Mouse (Mus musculus) layer of hippocampus, adult 11-12 months (tissue): ENCODE results near the gene Pabpn1l.

Source experiments
- DNase-seq: peaks from one replicate; pipeline ENCODE4 v3.0.0; 2022; ENCODE audit warnings: low spot score

Gene Pabpn1l

DNA sequence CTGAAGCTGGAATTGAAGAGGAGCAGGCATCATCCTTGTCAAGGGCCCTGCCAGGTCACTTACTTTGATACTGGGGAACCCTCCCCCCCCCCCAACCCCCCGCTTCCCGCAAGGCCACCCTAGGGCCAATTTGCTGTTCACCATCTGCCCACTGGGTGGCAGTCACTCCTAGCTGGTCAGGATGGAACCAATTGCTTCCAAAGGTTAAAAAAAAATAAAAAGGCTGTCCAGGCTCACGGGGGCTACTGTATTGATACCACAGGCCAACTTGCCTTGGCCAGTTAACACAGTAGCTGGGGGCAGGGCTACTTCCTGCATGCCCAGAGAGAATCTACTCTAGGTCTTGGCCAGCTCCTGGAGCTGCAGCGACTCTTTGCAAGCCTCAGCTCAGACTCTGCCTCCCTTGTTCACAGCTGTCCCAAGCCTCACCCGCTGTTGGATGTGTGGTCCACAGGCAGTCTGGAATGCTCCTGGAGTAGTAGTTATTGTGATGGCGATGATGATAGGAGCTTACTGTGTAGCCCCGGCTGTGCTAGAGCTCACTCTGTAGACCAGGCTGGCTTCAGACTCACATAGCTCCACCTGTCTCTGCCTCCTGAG, 4.5 kb downstream of the Pabpn1l start:
- peak; percentile 81 for DNase-seq

DNA sequence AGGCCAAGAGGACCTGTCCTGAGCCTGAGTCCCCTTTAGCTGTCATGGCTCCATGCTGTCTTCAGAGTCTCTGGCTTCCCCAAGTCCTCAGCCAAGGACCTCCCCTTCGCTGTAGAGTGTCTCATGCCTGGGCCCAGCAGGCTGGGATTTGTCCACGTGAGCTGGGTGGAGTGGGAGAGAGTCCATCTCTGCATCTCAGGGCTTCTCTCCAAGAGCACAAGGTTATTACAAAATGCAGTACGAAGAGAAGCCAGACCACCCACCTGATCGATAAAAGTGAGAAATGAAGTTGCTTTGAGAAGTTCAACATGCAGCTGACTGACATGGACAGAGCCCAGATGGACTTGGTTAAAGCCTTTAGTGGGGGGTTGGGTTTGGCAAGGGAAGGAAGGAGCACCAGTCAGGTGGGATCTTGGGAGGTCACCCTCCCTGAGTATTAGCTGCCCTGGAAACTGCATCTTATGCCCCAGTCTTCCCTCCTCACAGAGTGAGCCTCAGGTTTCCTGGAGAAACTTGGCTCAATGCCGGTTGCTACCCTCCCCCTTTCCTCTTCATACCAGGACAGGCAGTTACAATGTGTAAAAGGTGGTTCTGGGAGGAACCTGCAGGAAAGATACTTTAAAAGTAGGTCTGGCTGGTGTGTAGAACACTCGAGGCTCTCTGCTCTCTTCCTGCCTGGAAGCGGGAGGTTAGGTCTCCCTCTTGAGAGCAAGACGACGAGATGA, 6.2 kb downstream of the Pabpn1l start:
- DNase-seq: no peak

GRCm38 (mm10) chr8:122611295-122612133, 11.0 kb downstream of the Pabpn1l start, which contains the start of the genes Galns and Trappc2l:
Gene Galns (minus strand): TSS chr8:122611463.
Gene Trappc2l (plus strand): TSS chr8:122611640.
- peak; percentile 97 for DNase-seq

DNA sequence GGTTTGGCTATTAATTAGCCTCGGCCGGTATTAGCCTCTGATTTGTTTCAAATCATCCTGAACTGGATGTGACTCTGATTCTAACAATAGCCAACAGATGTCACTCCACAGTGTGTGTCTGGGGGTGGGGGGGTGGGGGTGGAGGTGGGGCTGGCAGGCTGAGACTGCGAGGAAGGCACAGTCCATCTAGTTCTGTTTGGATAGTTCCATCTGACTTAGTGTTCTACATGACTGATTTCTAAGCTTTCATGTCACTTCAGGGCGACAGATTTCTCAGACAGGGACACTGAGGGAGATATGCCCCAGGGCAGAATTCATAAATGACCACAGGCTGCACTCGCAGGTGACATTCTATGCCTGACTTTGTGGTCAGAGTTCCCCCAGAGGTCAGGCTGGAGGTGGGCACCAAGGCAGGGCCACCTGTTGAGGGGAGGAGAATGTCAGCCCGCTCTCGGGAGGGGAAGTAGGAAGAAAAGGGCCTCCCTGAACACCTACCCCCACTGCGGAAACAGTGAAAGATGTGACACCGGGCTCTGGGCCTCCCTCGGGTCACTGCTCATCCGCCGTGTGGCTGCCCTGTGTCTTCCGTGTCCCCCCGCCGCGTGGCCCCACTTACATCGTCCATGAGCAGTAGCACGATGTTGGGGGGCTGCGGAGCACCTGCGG, 11.8 kb downstream of the Pabpn1l start:
- DNase-seq: no peak

DNA sequence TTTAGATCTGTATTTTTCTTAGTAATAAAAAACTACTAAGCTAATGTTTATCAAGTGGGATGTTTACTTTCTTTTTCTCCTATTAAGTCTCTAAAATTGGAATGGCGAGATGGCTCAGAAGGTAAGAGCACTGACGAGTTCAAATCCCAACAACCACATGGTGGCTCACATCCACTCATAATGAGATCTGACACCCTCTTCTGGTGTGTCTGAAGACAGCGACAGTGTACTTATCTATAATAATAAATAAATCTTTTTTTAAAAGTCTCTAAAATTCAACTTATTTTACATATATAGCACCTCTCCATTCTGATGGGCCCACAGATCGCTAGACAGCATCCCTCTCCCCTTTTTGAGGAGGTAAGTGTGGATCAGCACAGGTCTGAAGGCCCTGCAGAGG, 12.3 kb downstream of the Pabpn1l start:
- DNase-seq: no peak

GRCm38 (mm10) chr8:122606810-122607209, 15.7 kb downstream of the Pabpn1l start:
- DNase-seq: no peak

DNA sequence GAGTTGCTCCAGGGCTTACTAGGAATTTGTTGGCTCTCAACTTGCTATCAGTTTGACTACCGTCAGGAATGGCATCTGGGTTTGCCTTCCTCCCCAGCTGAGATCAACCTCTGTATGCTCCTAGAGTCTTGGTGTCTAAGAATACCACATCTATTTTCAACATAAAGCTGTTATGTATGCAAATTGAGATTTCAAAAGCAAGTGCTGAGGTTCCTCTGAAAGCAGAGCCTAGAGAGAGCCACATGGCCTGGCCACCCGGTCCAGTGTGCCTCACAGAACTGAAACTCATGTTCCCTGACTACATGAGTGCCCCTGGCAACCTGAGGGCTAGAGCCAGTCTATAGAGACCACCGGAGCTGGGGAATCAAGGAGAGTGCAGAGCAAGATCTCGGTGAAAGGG, 17.2 kb downstream of the Pabpn1l start:
- DNase-seq: no peak

- no peak for DNase-seq
Measured at GRCm38 (mm10) chr8:122604640-122605039, 17.9 kb downstream of the Pabpn1l start.

DNA sequence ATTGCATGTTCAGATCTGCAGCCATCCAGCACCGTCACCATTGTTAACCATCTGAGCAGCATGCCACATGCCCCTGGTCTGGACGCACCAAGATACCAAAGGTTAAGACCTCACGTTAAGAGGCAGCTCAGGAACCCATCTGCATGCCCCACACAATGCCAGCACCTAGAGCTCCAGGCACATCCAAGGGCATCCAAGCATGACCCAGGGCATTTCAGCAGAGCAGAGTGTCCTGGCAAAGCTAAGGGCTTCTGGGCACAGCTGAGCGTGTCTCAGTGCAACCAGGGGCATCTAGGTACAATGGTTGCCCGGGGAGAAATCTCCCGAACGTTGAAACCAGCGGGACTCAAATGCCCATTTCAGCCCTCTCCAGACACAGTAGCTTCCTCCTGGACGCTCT, 21.9 kb downstream of the Pabpn1l start:
- DNase-seq: no peak

GRCm38 (mm10) chr8:122596031-122596430, 26.5 kb downstream of the Pabpn1l start:
- DNase-seq: no peak

- DNase-seq: no peak
Measured at GRCm38 (mm10) chr8:122593783-122594507, 28.6 kb downstream of the Pabpn1l start.

- no peak for DNase-seq
Measured at GRCm38 (mm10) chr8:122593240-122593639, 29.3 kb downstream of the Pabpn1l start.

DNA sequence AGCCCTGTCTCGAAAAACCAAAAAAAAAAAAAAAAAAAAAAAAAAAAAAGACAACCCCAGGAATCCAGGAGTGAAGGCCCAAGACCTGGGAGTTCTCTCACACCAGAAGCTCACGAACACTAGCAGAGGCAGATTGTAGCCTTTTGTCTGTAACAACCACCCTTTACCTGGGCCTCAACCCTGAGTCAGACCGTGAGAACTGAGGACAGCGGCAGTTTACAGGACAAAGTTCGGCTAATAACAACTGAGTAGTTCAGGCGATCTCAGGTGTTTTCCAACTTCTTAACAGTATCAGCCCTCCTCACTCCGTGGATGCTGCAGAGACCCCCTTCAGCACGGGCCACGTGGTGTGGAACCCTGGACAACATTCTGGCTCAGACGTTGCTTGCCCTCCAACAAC, 35.8 kb downstream of the Pabpn1l start:
- DNase-seq: no peak

DNA sequence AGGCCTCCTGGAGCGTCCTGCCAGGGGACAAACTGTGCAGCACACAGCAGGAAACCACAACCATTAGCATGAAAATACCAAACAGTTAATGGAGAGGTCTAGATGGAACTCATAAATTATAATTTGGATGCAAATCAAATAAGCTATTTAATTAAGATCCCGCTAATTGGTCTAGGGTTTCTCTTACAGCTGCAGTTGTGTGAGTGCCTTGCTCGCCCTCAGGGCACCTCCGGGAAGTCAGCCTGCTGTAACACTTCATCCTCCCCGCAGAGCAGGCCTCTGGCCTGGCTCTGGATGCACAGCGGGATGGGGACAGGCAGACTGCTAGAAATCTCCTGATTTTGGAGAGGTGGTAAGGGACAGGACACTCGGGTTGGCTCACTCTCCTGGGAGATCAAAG, 36.4 kb downstream of the Pabpn1l start:
- no peak for DNase-seq

GRCm38 (mm10) chr8:122585411-122585891, 37.1 kb downstream of the Pabpn1l start:
- DNase-seq: no peak

- DNase-seq: no peak
Measured at GRCm38 (mm10) chr8:122584981-122585380, 37.6 kb downstream of the Pabpn1l start.

DNA sequence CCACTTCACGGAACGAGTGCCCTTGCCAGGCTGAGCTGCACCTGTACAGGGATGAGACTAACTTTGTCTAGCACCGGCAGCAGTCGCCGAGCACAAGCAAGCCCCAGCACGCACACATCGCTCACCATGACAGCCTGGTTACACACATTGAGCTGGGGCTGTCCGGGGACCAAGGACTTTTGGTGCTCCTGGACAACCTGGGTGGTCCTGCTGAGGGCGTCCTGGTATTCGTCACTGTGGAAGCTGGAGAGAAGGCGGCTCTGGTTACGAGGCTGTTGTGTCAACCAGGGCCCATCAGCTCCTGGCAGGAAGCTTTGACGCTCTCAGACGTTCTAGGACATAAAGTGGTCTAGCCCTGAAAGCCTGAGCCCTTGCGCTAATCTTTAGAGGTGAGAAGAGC, 41.6 kb downstream of the Pabpn1l start:
- no peak for DNase-seq

DNA sequence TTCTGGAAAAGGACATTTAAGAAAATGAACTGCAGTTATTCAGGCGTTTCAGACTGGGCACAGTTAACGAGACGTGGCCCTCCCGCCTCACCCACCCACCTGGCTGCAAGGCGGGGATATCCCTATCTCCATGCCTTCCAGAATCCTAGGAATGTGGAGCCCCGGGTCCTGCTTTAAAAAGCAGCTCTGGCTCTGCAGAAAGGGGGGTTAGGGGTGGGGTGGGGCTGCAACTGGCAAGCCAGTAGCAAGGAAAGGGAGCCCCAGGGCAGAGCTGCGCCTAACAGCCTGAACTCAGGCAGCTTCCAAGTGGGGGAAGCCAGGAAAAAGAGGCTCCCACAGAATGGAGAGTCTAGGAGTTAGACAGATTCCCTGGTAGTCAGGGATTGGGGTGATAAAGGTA, 43.3 kb downstream of the Pabpn1l start:
- no peak for DNase-seq

- no peak for DNase-seq
Measured at GRCm38 (mm10) chr8:122577116-122577515, 45.4 kb downstream of the Pabpn1l start.

- peak; percentile 93 for DNase-seq
Measured at GRCm38 (mm10) chr8:122576648-122577022, 45.9 kb downstream of the Pabpn1l start, which contains the start of gene Aprt. Gene Aprt (minus strand): TSS chr8:122576909.
